Mouse (Mus musculus) forebrain, embryonic 12.5 days (tissue): ENCODE results near the gene Mfrp. TPM values are rescaled to one million over a fixed set of nuclear protein-coding genes. Genes with fewer than 3 reads are reported as not detected.

Source experiments
- ATAC-seq: fragments of 200-750 bp; cut with Nextera tagmentation; 2 replicates; pipeline ENCODE4 v1.8.0; 2017; ENCODE audit warnings: moderate TSS enrichment; ENCODE audit not compliant: low FRiP score
- H3K27ac ChIP-seq: fragments of 300-500 bp; sonication (generic); 2 replicates; pipeline ENCODE4 v1.5.1; 2016; ENCODE audit warnings: mild to moderate bottlenecking
- H3K27me3 ChIP-seq: fragments of 300-500 bp; sonication (generic); 2 replicates; pipeline ENCODE4 v1.6.1; 2016; ENCODE audit warnings: mild to moderate bottlenecking
- H3K36me3 ChIP-seq: fragments of 300-500 bp; sonication (generic); replicated peaks from 2 replicates; pipeline ENCODE4 v1.6.1; 2016; ENCODE audit warnings: mild to moderate bottlenecking
- H3K4me1 ChIP-seq: fragments of 300-500 bp; sonication (generic); 2 replicates; pipeline ENCODE4 v1.6.1; 2016
- H3K4me2 ChIP-seq: fragments of 300-500 bp; sonication (generic); 2 replicates; pipeline ENCODE4 v1.6.1; 2016; ENCODE audit warnings: mild to moderate bottlenecking, moderate library complexity
- H3K4me3 ChIP-seq: fragments of 300-500 bp; sonication (generic); replicated peaks from 2 replicates; pipeline ENCODE4 v1.5.1; 2016; ENCODE audit warnings: mild to moderate bottlenecking
- H3K9ac ChIP-seq: fragments of 300-500 bp; sonication (generic); 2 replicates; pipeline ENCODE4 v1.6.1; 2016; ENCODE audit warnings: mild to moderate bottlenecking
- H3K9me3 ChIP-seq: fragments of 300-500 bp; sonication (generic); 2 replicates; pipeline ENCODE4 v1.6.1; 2016
- WGBS: fragments of 180-500 bp; shearing (Covaris S2); methylation state at CpG from one replicate; pipeline ENCODE4 v1.1.7; 2016; 5-methylcytosine and 5-hydroxymethylcytosine counted together
- polyA plus RNA-seq: library from polyadenylated mRNA; unstranded; fragments of >200 nt; fragmentation: Nextera tagmentation; extraction: Ambion mirVana; gene quantifications from 2 replicates; pipeline ENCODE4 v1.2.1, GENCODE M21; 2016

Mfrp gene
- polyA plus RNA-seq, 1 experiment from 2014 or later: 0.33 TPM

GRCm38 (mm10) chr9:44072599-44072915 lies 29.0 kb upstream of the Mfrp start:
- H3K4me2 ChIP-seq: peak overlapping the region; percentile 33
- peak overlapping the region; percentile 40; the same call in 1 of the 2 replicates for H3K9ac ChIP-seq
- H3K4me3 ChIP-seq: no peak overlapping the region
- ATAC-seq: peak; percentile 69
- H3K9me3 ChIP-seq: no peaks in the 10 kb centered on the region
- peaks cover 16% of the 10 kb centered on the region for H3K27me3 ChIP-seq
- WGBS: 16% methylated on average over 4 of the region's 4 CpGs
- peaks cover 53% of the 10 kb centered on the region for H3K4me1 ChIP-seq
- H3K36me3 ChIP-seq: no peaks in the 10 kb centered on the region
- peak overlapping the region; percentile 80 for H3K27ac ChIP-seq

GRCm38 (mm10) chr9:44073115-44073514 lies 28.4 kb upstream of the Mfrp start:
- 50% methylated on average over 5 of the region's 5 CpGs for WGBS

DNA sequence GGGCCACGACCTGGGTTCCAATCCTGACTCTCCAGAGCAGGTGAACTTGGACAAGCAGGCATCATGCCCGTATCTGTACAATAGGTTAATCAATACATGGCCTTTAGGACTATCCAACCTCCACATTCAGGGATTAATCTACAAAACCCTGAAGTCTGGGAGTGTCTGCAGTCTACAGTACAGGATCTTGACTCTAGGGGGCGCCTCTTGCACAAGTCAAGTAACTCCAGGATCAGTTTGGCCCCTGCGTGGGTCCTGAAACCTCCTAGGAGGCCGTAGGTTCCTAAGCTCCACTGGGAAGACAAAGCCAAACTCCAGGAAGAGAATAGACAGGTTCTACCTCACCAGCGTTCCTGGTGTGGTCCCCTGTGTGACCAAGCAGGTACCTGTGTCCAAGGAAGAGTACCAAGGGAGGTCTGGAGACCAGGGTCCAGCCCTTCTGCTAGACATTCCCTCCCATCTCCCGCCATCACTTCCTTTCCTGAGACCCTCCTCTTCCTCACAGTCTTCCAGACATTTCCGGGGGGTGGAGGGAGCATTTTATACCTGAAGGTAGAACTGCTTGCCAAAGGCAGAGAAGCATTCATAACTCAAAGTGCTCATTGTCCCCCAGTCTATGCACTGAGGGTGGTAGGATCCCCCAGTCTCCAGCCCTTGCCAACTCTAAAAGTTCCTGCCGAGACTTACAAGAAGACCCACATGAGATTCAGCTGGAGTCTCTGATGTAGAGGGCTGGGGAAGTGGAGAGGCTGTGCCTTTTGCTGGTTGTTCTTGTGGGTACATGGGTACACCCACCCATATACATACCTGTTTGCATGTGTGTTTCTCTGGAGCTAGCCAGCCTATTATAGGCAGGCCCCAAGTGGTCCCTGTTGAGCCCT lies 26.9 kb upstream of the Mfrp start:
- Histone ChIP-seq H3K4me1 (peaks cover 62% of the 10 kb centered on the region), H3K27me3 (peaks cover 17% of the 10 kb centered on the region), H3K36me3 (no peaks in the 10 kb centered on the region)

More at GRCm38 (mm10) chr9:44073115-44073514, 28.4 kb upstream of the Mfrp start:
- Histone ChIP-seq H3K4me3 (no peak overlapping the region), H3K9me3 (no peaks in the 10 kb centered on the region), H3K27ac (peak overlapping the region; percentile 63), H3K36me3 (no peaks in the 10 kb centered on the region), H3K4me1 (peaks cover 49% of the 10 kb centered on the region), H3K27me3 (peaks cover 16% of the 10 kb centered on the region), H3K9ac (no peak overlapping the region), H3K4me2 (peak overlapping the region; percentile 33; the same call in 1 of the 2 replicates)
- ATAC-seq: no peak

DNA sequence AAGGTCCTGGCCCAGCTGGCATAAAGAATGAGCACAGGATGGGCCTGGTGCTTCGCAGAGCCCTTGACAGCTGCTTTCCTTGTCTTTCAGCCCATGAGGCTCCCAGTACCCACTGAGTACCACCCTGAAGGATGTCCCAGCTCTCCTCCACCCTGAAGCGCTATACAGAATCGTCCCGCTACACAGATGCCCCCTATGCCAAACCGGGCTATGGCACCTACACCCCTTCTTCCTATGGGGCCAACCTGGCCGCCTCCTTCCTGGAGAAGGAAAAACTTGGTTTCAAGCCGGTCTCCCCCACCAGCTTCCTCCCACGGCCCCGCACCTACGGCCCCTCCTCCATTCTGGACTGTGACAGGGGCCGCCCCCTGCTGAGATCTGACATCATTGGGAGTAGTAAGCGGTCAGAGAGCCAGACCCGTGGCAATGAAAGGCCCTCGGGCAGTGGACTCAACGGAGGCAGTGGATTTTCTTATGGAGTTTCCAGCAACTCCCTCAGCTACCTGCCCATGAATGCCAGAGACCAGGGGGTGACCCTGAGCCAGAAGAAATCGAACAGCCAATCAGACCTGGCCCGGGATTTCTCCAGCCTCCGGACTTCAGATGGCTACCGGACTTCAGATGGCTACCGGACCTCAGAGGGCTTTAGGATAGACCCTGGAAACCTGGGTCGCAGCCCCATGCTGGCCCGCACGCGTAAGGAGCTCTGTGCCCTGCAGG lies 26.1 kb upstream of the Mfrp start:
- WGBS: 73% methylated on average over 24 of the region's 24 CpGs
- H3K27me3 ChIP-seq: peaks cover 16% of the 10 kb centered on the region
- no peaks in the 10 kb centered on the region for H3K9me3 ChIP-seq
- no peak overlapping the region for H3K4me2 ChIP-seq
- peaks cover 56% of the 10 kb centered on the region for H3K4me1 ChIP-seq
- H3K36me3 ChIP-seq: no peaks in the 10 kb centered on the region
- no peak overlapping the region for H3K9ac ChIP-seq
- no peak overlapping the region for H3K4me3 ChIP-seq
- no peak for ATAC-seq
- no peak overlapping the region for H3K27ac ChIP-seq

More for the DNA sequence above, 26.9 kb upstream of the Mfrp start:
- Histone ChIP-seq H3K9me3 (no peaks in the 10 kb centered on the region), H3K4me2 (no peak overlapping the region), H3K4me3 (no peak overlapping the region), H3K27ac (no peak overlapping the region), H3K9ac (no peak overlapping the region)
- ATAC-seq: no peak
- 61% methylated on average over 9 of the region's 9 CpGs for WGBS

DNA sequence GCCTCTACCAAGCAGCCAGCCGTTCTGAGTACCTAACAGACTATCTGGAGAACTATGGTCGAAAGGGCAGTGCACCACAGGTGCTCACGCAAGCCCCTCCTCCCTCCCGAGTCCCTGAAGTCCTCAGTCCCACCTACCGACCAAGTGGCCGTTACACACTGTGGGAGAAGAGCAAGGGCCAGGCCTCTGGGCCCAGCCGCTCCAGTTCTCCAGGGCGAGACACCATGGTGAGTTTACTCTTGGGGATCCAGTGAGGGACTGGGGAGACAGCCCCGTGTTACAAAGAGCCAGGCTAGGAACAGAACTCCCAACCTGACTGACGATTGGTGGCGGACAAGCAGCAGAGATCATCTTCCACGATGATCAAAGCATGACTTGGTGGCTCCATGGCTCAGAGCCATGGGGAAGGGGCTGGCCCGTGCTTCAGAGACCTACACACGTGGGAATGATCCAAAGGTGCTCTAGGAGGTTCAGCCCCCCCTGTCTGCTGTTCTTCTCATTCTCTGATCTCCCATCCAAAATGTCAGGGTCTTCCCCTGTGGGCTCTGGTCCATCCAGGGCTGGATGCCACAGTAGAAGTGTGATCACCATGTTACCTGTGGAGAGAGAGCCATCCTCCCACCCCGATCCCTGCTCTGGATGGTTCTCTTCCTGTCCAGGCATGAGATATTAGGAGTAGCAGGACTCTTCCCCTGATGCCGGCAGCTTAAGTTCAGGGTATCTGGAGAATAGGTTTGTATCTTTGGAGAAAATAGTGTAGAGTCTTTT lies 25.3 kb upstream of the Mfrp start:
- H3K36me3 ChIP-seq: no peaks in the 10 kb centered on the region
- WGBS: 65% methylated on average over 16 of the region's 16 CpGs
- H3K27ac ChIP-seq: no peak overlapping the region
- H3K9me3 ChIP-seq: no peaks in the 10 kb centered on the region
- peaks cover 14% of the 10 kb centered on the region for H3K27me3 ChIP-seq
- H3K4me1 ChIP-seq: peaks cover 53% of the 10 kb centered on the region
- H3K4me2 ChIP-seq: no peak overlapping the region
- H3K9ac ChIP-seq: no peak overlapping the region
- no peak overlapping the region for H3K4me3 ChIP-seq
- ATAC-seq: no peak

DNA sequence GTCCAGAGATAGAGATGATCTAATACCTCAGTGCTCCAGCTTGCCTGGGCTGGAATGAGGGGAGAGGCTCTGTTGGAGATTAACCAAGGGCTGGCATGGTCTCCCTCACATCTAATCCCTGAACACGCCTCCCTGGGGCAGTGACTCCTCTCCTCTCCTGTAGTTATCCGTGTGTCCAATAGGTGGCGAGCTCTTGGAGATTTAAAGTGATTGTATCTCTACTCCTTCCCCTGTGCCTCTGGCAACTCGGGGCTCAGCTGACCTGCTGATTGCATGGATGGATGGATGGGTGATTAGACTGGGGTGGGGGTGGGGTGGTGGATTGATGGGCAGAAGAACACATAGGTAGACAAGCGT lies 24.8 kb upstream of the Mfrp start:
- Histone ChIP-seq H3K36me3 (no peaks in the 10 kb centered on the region), H3K4me2 (no peak overlapping the region), H3K4me1 (peaks cover 52% of the 10 kb centered on the region), H3K27me3 (peaks cover 14% of the 10 kb centered on the region), H3K9ac (no peak overlapping the region), H3K27ac (no peak overlapping the region), H3K9me3 (no peaks in the 10 kb centered on the region), H3K4me3 (no peak overlapping the region)
- ATAC-seq: no peak
- WGBS: 14% methylated on average over 5 of the region's 5 CpGs

- Histone ChIP-seq H3K27ac (no peak overlapping the region), H3K36me3 (no peaks in the 10 kb centered on the region), H3K4me3 (no peak overlapping the region), H3K9ac (no peak overlapping the region), H3K4me2 (no peak overlapping the region), H3K9me3 (no peaks in the 10 kb centered on the region), H3K4me1 (peaks cover 45% of the 10 kb centered on the region), H3K27me3 (peaks cover 21% of the 10 kb centered on the region)
- ATAC-seq: no peak
- WGBS: 84% methylated on average over 11 of the region's 11 CpGs
Measured at GRCm38 (mm10) chr9:44077266-44077910, 24.1 kb upstream of the Mfrp start.

GRCm38 (mm10) chr9:44078136-44078797 lies 23.3 kb upstream of the Mfrp start:
- H3K4me1 ChIP-seq: peaks cover 37% of the 10 kb centered on the region
- no peak overlapping the region for H3K4me3 ChIP-seq
- WGBS: 83% methylated on average over 10 of the region's 10 CpGs
- H3K9me3 ChIP-seq: no peaks in the 10 kb centered on the region
- peaks cover 30% of the 10 kb centered on the region for H3K27me3 ChIP-seq
- H3K36me3 ChIP-seq: no peaks in the 10 kb centered on the region
- ATAC-seq: no peak
- peak overlapping the region; percentile 56; the same call in 1 of the 2 replicates for H3K27ac ChIP-seq
- H3K4me2 ChIP-seq: no peak overlapping the region
- 0 out of 2 replicates have a peak overlapping the region, but pooled peaks have one; percentile 7 for H3K9ac ChIP-seq

DNA sequence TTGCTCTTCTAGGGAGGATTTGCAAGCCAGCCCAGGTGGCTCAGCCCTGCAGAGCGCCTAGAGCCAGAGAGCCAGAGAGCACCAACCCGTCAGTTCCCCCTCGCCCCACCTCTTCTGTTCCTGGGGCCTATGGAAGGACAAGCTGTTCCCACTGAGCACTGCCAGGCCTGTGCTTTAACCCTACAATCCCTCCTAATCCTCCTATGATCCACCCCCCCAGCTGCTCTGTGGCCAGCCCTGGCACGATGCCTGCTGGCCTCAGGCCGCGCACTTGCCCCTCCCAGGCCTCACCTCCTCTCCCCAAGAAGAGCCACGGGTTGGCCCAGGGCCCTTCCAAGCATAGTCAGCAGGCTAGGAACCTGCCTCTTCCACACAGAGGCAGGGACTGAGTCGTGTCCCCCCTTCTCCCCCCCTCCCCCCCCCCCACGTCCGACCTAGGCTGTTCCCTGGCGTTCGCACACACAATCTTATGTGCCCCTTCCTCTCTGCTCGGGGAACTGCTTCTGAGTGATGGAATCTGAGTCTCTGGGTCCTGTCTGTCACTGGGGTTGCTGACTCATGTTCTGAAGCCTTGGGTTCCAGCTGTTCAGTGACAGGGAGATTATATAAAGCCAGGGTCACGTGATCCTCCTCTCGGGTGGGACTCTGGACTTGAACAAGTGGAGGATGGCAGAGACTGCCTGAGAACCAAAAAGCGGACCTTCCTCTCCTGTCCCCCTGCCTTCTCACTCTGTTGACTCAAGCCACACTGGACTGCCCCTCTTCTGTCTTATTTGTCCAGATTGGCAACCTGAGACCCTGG lies 22.4 kb upstream of the Mfrp start:
- Histone ChIP-seq H3K4me2 (no peak overlapping the region), H3K9me3 (no peaks in the 10 kb centered on the region), H3K4me3 (no peak overlapping the region), H3K27ac (peak overlapping the region; percentile 56), H3K36me3 (no peaks in the 10 kb centered on the region), H3K27me3 (peaks cover 38% of the 10 kb centered on the region), H3K9ac (0 out of 2 replicates have a peak overlapping the region, but pooled peaks have one; percentile 7), H3K4me1 (peaks cover 41% of the 10 kb centered on the region)
- 40% methylated on average over 12 of the region's 16 CpGs for WGBS
- peak; percentile 54; the same call in 1 of the 2 replicates for ATAC-seq

- ATAC-seq: no peak
- H3K4me1 ChIP-seq: peaks cover 49% of the 10 kb centered on the region
- H3K36me3 ChIP-seq: no peaks in the 10 kb centered on the region
- H3K4me3 ChIP-seq: no peak overlapping the region
- no peak overlapping the region for H3K9ac ChIP-seq
- no peak overlapping the region for H3K4me2 ChIP-seq
- no peaks in the 10 kb centered on the region for H3K9me3 ChIP-seq
- H3K27me3 ChIP-seq: peaks cover 42% of the 10 kb centered on the region
- H3K27ac ChIP-seq: no peak overlapping the region
- 74% methylated on average over 10 of the region's 10 CpGs for WGBS
Measured at GRCm38 (mm10) chr9:44079997-44080780, 21.3 kb upstream of the Mfrp start.
